In the genomic region with DNA sequence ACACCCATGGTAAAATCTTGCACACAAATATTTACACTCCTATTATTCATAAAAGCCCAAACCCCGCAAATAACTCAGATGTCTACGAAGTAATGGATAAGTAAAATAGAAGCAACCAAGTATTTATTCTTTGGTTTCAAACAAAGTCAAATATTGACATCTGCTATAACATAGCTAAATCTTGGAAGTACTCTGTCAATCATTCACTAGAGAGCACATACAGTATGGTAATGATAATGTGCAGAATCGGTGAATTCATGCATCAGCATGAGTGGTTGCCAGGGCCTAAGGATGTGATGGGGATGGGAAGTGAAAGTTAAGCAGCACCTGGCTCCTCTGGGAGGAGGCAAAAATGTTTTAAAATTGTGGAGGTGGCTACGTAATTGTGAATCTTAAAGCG, we compare ENCODE assay signal across 1 mouse cellular context.
TF ChIP-seq lines count a peak whose summit lies in the region.

No protein-coding gene starts in this region.

TF ChIP-seq in CH12.LX, 34 proteins besides CTCF, POLR2A, EP300 and RAD21:
- TF ChIP-seq MAX (IDR thresholded peaks at IDR 0.05; ENCODE audit: low read length) (no peak), POLR2AphosphoS2 (IDR thresholded peaks at IDR 0.05; ENCODE audit: low read depth, low read length) (no peak), SMC3 (IDR thresholded peaks at IDR 0.05; ENCODE audit: low read depth, low read length) (no peak), ZC3H11A (IDR thresholded peaks at IDR 0.05; ENCODE audit: low read depth, low read length) (no peak), MAZ (IDR thresholded peaks at IDR 0.05; ENCODE audit: low read depth, low read length) (no peak), MEF2A (IDR thresholded peaks at IDR 0.05; ENCODE audit: borderline replicate concordance, low read depth, low read length) (no peak), IRF4 (IDR thresholded peaks at IDR 0.05; ENCODE audit: low read depth, low read length) (no peak), ZNF384 (IDR thresholded peaks at IDR 0.05; ENCODE audit: low read depth, low read length) (no peak), KAT2A (IDR thresholded peaks at IDR 0.05; ENCODE audit: insufficient replicate concordance, low read length) (no peak), MYC (IDR thresholded peaks at IDR 0.05; ENCODE audit: low read depth, low read length) (no peak), E2F4 (IDR thresholded peaks at IDR 0.05; ENCODE audit: insufficient replicate concordance, low read depth, low read length) (no peak), ELF1 (IDR thresholded peaks at IDR 0.05; ENCODE audit: low read depth, low read length) (no peak), GABPA (IDR thresholded peaks at IDR 0.05; ENCODE audit: insufficient replicate concordance, low read depth, low read length) (no peak), NELFE (IDR thresholded peaks at IDR 0.05; ENCODE audit: low read depth, low read length) (no peak), ETS1 (conservative IDR thresholded peaks at IDR 0.05; ENCODE audit: low read depth, low read length) (no peak)
